Mouse (Mus musculus) liver, embryonic 14.5 days (tissue): ENCODE measurements around the gene Aagab. TPM values are rescaled to one million over a fixed set of nuclear protein-coding genes. Genes with fewer than 3 reads are reported as not detected.

Experiments
- ATAC-seq: fragments of 200-750 bp; cut with Nextera tagmentation; 2 replicates; pipeline ENCODE4 v1.8.0; 2017; ENCODE audit warnings: moderate number of reproducible peaks, mild to moderate bottlenecking, moderate library complexity; ENCODE audit not compliant: insufficient read depth
- DNase-seq, 3 experiments: peaks; one replicate each; pipeline ENCODE4 v3.0.0-alpha.2; 2012 to 2013; ENCODE audit warnings: low read depth in 3 of 3, low spot score in 3 of 3
- H3K27ac ChIP-seq: fragments of 300-500 bp; sonication (generic); 2 replicates; pipeline ENCODE4 v1.5.1; 2014; ENCODE audit warnings: moderate library complexity, mild to moderate bottlenecking, control low read depth, inconsistent platforms
- H3K27me3 ChIP-seq: fragments of 300-500 bp; sonication (generic); 2 replicates; pipeline ENCODE4 v1.6.1; 2014; ENCODE audit warnings: mild to moderate bottlenecking, low read length, moderate library complexity; ENCODE audit not compliant: control insufficient read depth, insufficient read depth
- H3K36me3 ChIP-seq: fragments of 300-500 bp; sonication (generic); replicated peaks from 2 replicates; pipeline ENCODE4 v1.6.1; 2014; ENCODE audit warnings: low read depth; ENCODE audit not compliant: control insufficient read depth, insufficient read depth
- H3K4me1 ChIP-seq, 2 experiments: fragments of 200-500 bp in 1 of 2; fragments of 300-500 bp in 1 of 2; sonication (generic) in 1 of 2; replicated peaks; 2 replicates each; pipeline ENCODE4 v1.6.1; 2012 to 2014; ENCODE audit warnings: antibody characterized with exemption in 1 of 2, inconsistent platforms in 1 of 2, low read length in 1 of 2; ENCODE audit not compliant: control insufficient read depth in 2 of 2, insufficient read depth in 2 of 2
- H3K4me2 ChIP-seq: fragments of 300-500 bp; sonication (generic); 2 replicates; pipeline ENCODE4 v1.6.1; 2014; ENCODE audit warnings: low read depth, mild to moderate bottlenecking, control low read depth, moderate library complexity
- H3K4me3 ChIP-seq, 2 experiments: fragments of 200-500 bp in 1 of 2; fragments of 300-500 bp in 1 of 2; sonication (generic) in 1 of 2; 2 replicates each; pipeline ENCODE4 v1.5.1; 2012 to 2014; ENCODE audit warnings: low read depth in 2 of 2, low read length in 2 of 2, mild to moderate bottlenecking in 2 of 2, control low read depth in 1 of 2, inconsistent platforms in 1 of 2, moderate library complexity in 1 of 2; ENCODE audit not compliant: insufficient read depth in 1 of 2
- H3K9ac ChIP-seq: fragments of 300-500 bp; sonication (generic); replicated peaks from 2 replicates; pipeline ENCODE4 v1.6.1; 2014; ENCODE audit warnings: mild to moderate bottlenecking, control low read depth, moderate library complexity
- H3K9me3 ChIP-seq: fragments of 300-500 bp; sonication (generic); 2 replicates; pipeline ENCODE4 v1.6.1; 2016; ENCODE audit warnings: low read length, mixed read lengths; ENCODE audit not compliant: control insufficient read depth
- CTCF ChIP-seq: IDR thresholded peaks from 2 replicates; pipeline ENCODE4 v1.5.1; 2016; ENCODE audit warnings: antibody characterized with exemption, low read depth, control low read depth
- EP300 ChIP-seq: IDR thresholded peaks from 2 replicates; pipeline ENCODE4 v1.6.1; 2016; ENCODE audit warnings: antibody characterized with exemption, low read depth
- WGBS: fragments of 180-500 bp; shearing (Covaris S2); extraction: QIAGEN DNeasy Blood & Tissue Kit; methylation state at CpG from one replicate; pipeline ENCODE4 v1.1.7; 2014; ENCODE audit not compliant: insufficient replicate concordance; 5-methylcytosine and 5-hydroxymethylcytosine counted together
- polyA plus RNA-seq, 2 experiments: library from polyadenylated mRNA; depleted of rRNA in 1 of 2; stranded (reverse) in 1 of 2; unstranded in 1 of 2; fragments of >200 nt; fragmentation: Nextera tagmentation in 1 of 2; extraction: Ambion mirVana in 1 of 2; gene quantifications; 2 replicates each; pipeline versions ENCODE4 v1.2.1 to v1.2.3; 2012 to 2014

Aagab gene
- polyA plus RNA-seq, 2 experiments: 6.9 to 15.0 TPM

DNA sequence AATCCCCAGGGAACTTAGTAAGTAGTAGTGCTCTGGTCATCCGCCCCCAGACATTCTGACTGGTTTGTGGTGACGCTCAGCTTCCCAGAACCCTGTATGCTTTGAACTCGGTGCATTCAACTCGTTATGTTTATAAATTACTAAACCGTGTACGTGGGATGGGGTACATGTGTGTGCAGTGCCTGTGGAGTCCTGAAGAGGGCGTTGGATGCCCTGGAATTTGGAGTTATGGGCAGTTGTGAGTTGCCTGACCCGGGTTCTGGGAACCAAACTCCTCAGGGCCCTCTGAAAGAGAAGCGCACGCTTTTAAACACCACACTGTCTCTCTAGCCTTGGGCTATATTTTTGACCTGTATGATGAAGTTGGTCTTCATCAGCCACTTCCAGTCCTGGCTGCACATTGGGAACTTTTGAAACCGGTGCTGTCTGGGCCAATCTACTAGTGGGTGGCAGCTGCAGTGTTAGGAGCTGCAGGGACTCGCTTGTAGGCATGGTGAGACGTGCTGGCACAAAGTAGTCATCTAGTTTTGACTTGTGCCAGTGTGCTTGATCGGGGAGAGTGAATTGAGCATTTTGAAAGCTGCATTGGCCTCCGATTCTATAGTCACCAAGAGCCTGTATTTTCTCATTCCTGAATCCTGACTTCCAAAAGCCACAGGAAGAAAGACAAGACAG, 21.6 kb downstream of the Aagab start:
- WGBS: 84% methylated on average over 15 of the region's 15 CpGs
- Histone ChIP-seq H3K4me2 (no peak overlapping the region), H3K9me3 (no peaks in the 10 kb centered on the region), H3K9ac (no peak overlapping the region), H3K4me1 (no peaks in the 10 kb centered on the region), H3K36me3 (peaks cover 8% of the 10 kb centered on the region), H3K27me3 (no peaks in the 10 kb centered on the region), H3K27ac (no peak overlapping the region), H3K4me3 (no peak overlapping the region)
- TF ChIP-seq EP300: no peak
- TF ChIP-seq CTCF: no peak
- DNase-seq (no peak), ATAC-seq (no peak)

DNA sequence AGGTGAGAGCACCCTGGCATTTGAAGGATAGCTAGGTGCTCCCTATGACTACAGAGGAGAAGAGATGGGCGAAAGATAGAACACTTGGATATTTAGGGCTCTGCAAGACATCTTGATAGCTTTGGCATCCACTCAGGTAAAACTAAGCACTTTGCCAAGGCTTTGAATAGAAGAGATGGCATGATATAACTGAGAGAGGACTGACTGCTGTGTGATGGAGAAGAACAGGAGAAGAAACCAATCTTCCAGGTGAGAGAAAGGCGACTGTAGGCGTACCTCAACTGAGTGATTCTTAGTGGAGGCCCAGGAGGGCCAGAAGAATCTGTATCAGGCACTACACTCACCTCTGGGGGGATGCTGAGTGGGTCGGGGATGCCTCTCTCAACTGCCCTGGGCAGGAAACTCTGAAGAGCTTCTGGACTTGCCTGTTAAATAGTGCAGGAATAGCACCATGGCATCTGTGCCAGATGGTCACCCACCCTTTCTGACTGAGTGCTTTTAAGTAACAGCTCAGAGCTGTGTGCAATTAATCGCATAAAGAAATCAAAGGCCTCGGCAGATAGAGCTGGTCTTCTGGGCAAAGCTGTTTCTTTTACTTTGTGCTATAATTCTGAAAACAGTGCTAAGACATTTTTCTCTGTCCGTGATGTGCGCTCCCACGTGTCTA, 22.8 kb downstream of the Aagab start:
- Histone ChIP-seq H3K4me1 (no peaks in the 10 kb centered on the region), H3K9ac (no peak overlapping the region), H3K27ac (no peak overlapping the region), H3K9me3 (no peaks in the 10 kb centered on the region), H3K4me3 (no peak overlapping the region), H3K36me3 (peaks cover 6% of the 10 kb centered on the region), H3K4me2 (no peak overlapping the region), H3K27me3 (no peaks in the 10 kb centered on the region)
- 80% methylated on average over 9 of the region's 9 CpGs for WGBS
- ATAC-seq (no peak), DNase-seq (no peak)
- no peak for TF ChIP-seq EP300
- no peak for TF ChIP-seq CTCF

DNA sequence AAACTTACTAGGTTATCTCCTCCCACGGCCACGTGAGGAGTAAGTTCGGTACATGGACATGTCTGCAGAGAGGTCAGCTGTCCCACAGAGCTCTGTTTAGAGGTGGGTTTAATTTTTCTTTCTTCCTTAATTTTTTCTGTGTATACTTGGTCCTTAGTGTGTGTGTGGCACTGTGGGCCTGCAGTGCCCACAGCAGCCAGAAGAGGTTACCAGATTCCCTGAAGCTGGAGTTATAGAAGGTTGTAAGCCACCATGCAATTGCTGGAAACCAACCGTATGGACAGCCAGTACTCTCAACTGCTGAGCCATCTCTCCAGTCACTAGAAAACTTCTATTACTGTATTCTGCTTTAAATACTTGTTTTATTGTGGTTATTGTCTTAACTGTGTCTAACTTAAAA, 29.6 kb downstream of the Aagab start:
- DNase-seq (no peak), ATAC-seq (no peak)
- Histone ChIP-seq H3K4me1 (no peaks in the 10 kb centered on the region), H3K9me3 (no peaks in the 10 kb centered on the region), H3K9ac (no peak overlapping the region), H3K27ac (no peak overlapping the region), H3K36me3 (no peaks in the 10 kb centered on the region; the same call in none of the 2 replicates), H3K4me2 (no peak overlapping the region), H3K4me3 (no peak overlapping the region), H3K27me3 (no peaks in the 10 kb centered on the region)
- TF ChIP-seq EP300: no peak
- no peak for TF ChIP-seq CTCF
- WGBS: 82% methylated on average over 4 of the region's 4 CpGs

DNA sequence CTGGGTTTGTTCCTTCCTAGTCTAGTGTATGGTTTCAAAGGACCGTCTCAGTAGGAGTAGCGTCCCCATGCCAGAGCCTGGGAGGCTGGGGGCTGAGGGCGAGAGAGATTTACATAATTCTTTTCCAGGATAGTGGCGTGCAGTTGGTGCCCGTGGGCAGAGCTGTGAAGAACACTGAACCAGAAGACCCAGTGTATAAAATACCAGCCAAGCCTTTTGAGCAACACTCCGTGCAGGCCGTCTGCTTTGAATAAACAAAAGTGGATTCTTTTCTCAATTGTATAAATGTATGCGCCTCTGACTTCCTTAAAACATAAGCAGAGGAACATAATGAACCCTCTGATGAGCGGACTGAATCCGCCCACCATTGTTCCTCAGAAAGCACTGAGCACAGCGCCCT, 30.5 kb downstream of the Aagab start:
- ATAC-seq: no peak

DNA sequence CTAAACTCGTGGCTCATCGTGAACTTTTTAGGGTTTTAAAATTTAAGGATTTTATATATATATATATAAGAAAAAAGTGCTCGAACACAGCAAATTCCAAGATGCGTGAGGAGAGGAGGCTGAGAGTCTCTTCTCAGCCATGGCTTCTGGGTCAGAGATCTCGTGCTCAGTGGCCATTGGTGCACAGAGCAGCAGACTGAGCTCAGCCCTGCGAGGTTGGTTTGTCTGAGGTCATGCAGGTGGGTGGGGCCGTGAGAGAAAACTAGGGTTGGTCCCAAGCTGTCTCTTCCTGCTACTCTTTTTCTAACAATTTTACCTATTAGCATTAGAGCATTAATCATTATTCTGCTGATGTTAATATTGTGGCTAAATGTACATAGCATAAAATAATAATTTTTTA, 30.9 kb downstream of the Aagab start:
- peaks cover 4% of the 10 kb centered on the region for H3K36me3 ChIP-seq
- H3K9me3 ChIP-seq: no peaks in the 10 kb centered on the region
- H3K4me3 ChIP-seq: no peak overlapping the region
- H3K27me3 ChIP-seq: no peaks in the 10 kb centered on the region
- DNase-seq: no peak
- H3K4me2 ChIP-seq: no peak overlapping the region
- WGBS: 71% methylated on average over 7 of the region's 7 CpGs
- no peak overlapping the region for H3K27ac ChIP-seq
- TF ChIP-seq EP300 (no peak), CTCF (no peak)
- H3K4me1 ChIP-seq: no peaks in the 10 kb centered on the region
- no peak overlapping the region for H3K9ac ChIP-seq
- no peak for ATAC-seq

More for the DNA sequence above, 30.5 kb downstream of the Aagab start:
- no peaks in the 10 kb centered on the region for H3K27me3 ChIP-seq
- H3K4me3 ChIP-seq: no peak overlapping the region
- no peak for DNase-seq
- 84% methylated on average over 11 of the region's 11 CpGs for WGBS
- H3K9me3 ChIP-seq: no peaks in the 10 kb centered on the region
- no peaks in the 10 kb centered on the region for H3K4me1 ChIP-seq
- H3K27ac ChIP-seq: no peak overlapping the region
- H3K4me2 ChIP-seq: no peak overlapping the region
- TF ChIP-seq CTCF (no peak), EP300 (no peak)
- H3K36me3 ChIP-seq: peaks cover 4% of the 10 kb centered on the region
- no peak overlapping the region for H3K9ac ChIP-seq
